Mouse (Mus musculus): ENCODE data around the gene Prr5. TPM values are rescaled to one million over a fixed set of nuclear protein-coding genes. Genes with fewer than 3 reads are reported as not detected.

Prr5 gene
- total RNA-seq, 2 experiments from 2014 or later: 7.6 to 10.0 TPM

- 0 out of 2 replicates have a peak, but pooled peaks have one; percentile 28 for ATAC-seq (replicated peaks; ENCODE audit: poor library complexity)
These were observed 9.7 kb downstream of the Prr5 start for GRCm38 (mm10) chr15:84679090-84679489.

DNA sequence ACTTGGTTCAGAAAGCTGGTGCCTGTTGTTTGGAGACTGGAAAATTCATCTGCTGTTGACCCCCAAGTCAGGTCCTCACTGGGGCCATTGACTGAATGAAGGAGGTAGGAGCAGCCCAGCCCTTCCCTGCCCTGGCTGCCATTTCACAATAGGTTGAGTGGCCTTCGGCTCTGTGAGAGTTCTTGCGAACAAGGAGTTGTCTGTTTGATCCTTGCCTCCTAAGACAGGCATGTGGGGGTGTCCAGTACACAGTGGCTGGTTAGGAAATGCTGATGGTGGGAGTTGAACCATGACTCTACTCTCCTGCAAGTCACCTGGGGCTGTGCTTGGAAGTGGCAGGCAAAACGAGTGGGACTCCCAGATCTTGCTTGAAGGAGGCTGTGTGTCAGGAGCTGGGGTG, 10.4 kb downstream of the Prr5 start:
- ATAC-seq (replicated peaks; ENCODE audit: poor library complexity): no peak

DNA sequence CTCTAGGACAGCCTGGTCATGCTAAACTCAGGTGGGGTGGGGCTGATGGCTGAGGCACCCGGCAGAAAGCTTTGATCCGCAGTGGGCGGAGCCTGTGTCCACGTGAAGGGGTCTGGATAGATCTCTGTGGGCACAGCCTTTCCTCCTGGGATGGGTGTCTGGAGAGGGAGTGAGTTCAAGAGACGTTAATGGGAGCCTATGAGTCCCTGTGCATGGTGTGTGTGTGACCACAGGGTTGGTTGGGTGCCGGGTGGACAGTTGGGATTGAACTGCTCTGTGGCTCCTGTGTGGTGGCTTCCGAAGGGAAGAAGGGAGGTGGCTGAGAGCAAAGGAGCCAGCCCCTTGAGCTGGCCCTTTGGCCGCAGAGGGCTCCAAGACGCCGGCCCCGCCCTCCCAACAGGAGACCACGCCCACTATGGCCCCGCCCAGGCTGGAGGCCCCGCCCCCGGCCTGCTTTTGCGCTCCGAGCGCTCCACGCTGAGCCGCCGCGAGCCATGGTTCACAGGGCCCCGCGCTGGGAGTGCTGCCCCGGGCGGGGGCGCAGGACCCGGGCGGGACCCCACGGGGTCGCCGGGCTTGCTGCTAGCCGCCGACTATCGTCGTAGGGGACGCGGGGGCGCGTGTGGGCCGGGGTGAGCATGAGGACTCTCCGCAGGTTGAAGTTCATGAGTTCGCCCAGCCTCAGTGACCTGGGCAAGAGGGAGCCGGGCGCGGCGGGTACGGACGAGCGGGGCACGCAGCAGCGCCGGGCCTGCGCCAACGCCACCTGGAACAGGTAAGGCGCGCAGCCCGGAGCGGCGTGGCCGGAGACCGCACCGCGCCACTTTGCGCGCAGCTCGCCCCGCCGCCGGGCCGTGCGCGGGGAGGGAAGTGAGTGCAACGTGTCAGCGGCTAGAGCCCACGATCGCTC, 11.4 kb downstream of the Prr5 start:
- ATAC-seq (replicated peaks; ENCODE audit: poor library complexity): peak; percentile 69

GRCm38 (mm10) chr15:84681455-84682193, 12.2 kb downstream of the Prr5 start:
- ATAC-seq (replicated peaks; ENCODE audit: poor library complexity): no peak

DNA sequence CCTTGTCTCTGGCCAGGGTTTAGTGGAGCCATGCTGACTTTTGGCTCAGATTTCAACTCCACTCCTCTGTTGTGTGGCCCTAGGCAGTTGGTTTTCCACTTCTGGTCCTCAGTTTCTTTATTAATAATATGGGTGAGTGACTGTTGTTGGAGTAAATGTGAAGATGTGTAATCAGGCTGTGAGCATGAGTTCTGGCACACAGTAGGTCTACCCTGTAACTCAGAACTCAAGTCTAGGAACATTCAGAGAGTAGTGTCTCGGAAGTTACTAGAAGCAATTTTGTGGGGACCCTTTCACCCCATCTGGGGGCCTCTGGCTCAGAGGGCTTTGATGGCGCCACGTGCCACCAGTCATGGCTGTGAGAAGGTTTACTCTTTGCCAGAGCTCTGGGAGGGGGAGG, 12.8 kb downstream of the Prr5 start:
- no peak for ATAC-seq (replicated peaks; ENCODE audit: poor library complexity)

DNA sequence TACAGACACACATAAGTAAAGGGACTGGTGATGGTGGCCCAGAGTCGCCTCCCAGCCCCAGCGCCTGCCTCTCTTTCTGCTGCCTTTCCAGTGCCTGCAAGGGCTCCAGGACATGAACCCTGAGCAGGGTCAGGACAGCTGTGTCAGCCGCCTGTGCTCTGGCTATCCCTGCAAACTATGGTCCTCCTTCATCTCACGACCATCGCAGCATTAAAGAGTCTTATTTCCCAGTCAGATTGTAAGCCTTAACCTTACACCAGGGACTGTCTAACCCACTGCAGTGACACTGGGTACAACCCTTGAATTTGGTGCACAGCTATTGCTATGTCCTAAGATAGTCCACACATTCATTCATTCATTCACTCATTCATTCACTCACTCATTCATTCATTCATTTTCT, 13.4 kb downstream of the Prr5 start:
- no peak for ATAC-seq (replicated peaks; ENCODE audit: poor library complexity)

DNA sequence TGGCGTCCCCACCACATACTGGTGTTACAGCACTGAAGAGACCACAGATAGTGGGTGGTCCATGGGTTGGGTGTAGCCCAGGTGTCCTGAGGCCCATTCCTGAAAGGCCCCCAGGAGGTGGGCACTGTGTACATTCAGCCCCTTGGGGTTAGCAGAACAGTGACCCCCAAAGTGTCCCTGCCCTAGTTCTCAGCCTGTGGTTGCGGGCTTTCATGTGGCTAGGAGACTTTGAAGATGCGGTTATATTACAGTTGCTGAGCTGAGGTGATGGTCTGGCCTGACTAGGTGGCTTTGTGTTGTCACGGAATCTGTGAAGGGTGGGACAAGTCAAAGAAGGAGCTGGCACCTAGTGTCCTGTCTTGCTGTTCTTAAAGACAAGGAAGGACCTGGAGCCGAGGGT, 15.1 kb downstream of the Prr5 start:
- ATAC-seq (replicated peaks; ENCODE audit: poor library complexity): no peak

GRCm38 (mm10) chr15:84685417-84685816, 16.0 kb downstream of the Prr5 start:
- ATAC-seq (replicated peaks; ENCODE audit: poor library complexity): peak; percentile 79

GRCm38 (mm10) chr15:84687904-84688303, 18.5 kb downstream of the Prr5 start:
- no peak for ATAC-seq (replicated peaks; ENCODE audit: poor library complexity)

- ATAC-seq (replicated peaks; ENCODE audit: poor library complexity): no peak
These were observed 19.9 kb downstream of the Prr5 start for GRCm38 (mm10) chr15:84689356-84689755.

DNA sequence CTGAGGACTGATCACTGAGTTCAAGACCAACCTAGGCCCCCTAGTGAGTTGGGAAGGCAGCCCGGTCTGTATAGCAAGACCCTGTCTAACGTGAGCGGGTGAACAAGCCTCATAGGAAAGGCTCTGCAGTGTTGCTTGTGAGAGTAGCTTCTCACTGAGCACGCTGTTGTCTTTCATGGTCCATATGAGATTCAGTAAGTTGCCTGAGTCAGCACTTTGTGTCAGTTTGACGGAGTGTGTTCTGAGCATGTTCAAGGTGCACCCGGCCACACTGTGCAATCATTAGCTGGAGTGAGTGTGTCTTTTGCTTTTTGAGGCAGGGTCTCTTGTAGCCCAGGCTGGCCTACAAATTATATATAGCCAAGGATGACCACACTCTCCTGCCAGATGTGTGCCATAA, 22.1 kb downstream of the Prr5 start:
- no peak for ATAC-seq (replicated peaks; ENCODE audit: poor library complexity)

GRCm38 (mm10) chr15:84692645-84693044, 23.2 kb downstream of the Prr5 start:
- no peak for ATAC-seq (replicated peaks; ENCODE audit: poor library complexity)

- no peak for ATAC-seq (replicated peaks; ENCODE audit: poor library complexity)
These were observed 26.6 kb downstream of the Prr5 start for GRCm38 (mm10) chr15:84696021-84696420.

DNA sequence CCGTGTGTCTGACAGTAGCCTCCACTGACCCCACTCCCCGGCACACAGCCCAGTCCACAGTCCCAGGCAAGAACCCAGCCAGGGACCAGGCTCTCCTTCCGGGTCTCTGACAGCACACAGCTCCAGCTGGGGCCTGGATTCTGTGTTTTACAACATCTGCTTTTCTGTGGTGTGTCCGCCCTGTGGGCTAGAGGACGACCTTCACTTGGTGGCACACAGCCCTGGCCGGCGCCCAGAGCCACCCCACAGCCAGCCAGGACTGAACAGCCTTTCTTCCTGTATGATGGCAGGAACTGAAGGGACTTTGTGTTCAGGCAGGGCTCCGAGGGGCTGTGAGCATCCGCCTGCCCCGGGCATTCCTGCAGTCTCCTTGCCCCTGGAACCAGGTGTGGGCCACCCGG, 28.2 kb downstream of the Prr5 start:
- 0 out of 2 replicates have a peak, but pooled peaks have one; percentile 4 for ATAC-seq (replicated peaks; ENCODE audit: poor library complexity)

DNA sequence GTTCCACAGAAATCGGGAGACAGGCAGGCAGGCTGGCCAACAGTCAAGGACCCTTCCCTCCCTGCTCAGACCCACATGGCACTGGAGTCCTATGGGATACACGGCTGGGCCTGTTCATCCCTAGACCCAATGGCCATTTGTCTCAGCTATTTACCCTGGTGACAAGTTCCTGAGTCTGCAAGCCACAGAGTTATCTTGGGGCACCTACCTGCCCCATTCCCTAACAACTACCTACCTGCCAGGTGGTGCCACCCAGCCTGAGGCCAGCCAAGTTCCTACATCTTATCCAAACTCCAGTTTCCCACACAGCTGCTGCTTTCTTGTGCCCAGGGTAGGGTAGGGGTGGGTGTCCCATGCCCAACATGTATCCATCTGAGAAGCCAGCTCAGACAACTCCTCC, 28.8 kb downstream of the Prr5 start:
- no peak for ATAC-seq (replicated peaks; ENCODE audit: poor library complexity)

DNA sequence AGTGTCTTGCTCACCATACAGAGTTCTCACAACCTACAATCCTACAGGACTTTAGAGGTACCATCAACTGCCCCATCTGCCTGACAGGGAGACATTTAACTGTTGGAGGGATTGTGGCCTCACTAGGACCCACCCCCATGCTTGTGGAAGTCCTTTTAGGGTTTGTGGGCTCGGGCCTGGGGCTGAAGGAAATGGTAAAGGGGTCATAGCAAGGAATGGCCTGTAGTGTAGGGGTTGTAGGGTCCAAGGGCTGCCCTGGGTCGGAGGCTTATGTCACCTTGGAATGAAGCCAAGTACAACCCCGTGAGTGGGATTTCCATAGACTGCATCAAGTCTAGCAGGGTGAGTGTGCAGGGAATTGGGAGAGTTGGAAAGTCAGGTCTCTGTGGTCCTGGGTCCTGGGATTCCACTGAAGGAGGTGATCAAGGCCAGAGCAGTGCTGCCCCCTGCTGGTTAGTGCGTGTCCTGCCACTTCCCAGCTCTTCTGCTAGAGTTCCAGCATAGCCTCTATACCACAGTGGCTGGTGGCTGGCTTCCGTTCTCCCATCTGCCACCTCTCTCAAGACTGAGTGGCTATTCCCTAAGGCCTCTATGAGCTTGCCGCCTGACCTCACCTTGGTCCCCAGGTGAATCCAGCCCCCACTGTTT, 30.9 kb downstream of the Prr5 start:
- ATAC-seq (replicated peaks; ENCODE audit: poor library complexity): peak; percentile 69

DNA sequence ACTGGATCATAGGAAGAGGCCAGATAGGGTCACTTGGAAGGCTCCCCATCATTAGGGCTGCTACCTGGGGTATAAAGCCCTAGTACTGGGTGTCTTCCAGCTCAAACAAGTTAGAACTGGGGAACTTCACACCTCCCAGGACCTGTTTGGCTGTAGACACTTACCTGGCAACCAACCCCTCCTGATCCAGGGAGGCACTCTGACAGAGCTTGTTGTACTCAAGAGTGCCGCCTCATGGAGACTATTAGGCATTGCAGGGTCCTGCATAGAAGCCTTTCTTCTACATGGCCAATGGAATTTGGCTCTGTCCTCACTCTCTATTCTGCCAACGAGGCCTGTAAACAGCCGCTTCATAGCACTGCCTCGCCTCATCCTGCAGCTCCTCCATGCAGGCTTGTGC, 32.5 kb downstream of the Prr5 start:
- ATAC-seq (replicated peaks; ENCODE audit: poor library complexity): peak; percentile 64; the same call in 1 of the 2 replicates

GRCm38 (mm10) chr15:84702391-84703345, 33.2 kb downstream of the Prr5 start:
- ATAC-seq (replicated peaks; ENCODE audit: poor library complexity): no peak

GRCm38 (mm10) chr15:84703992-84704391, 34.6 kb downstream of the Prr5 start:
- no peak for ATAC-seq (replicated peaks; ENCODE audit: poor library complexity)

GRCm38 (mm10) chr15:84705351-84705901, 36.0 kb downstream of the Prr5 start:
- no peak for ATAC-seq (replicated peaks; ENCODE audit: poor library complexity)

All from megakaryocyte progenitor cell, adult 5-6 weeks (primary cell).